Mouse (Mus musculus): ENCODE measurements at regions not wholly inside any gene's neighbourhood (a gene's known extent, or its start where the extent isn't known, plus 50 kb on each side); places are given as distances from the start of the nearest gene placed in this dataset.

- DNase-seq (ENCODE audit: low spot score in 2 of 2): no peak
Observed at GRCm38 (mm10) chr6:43775525-43775924, 109.4 kb upstream of the Tpk1 start.

DNA sequence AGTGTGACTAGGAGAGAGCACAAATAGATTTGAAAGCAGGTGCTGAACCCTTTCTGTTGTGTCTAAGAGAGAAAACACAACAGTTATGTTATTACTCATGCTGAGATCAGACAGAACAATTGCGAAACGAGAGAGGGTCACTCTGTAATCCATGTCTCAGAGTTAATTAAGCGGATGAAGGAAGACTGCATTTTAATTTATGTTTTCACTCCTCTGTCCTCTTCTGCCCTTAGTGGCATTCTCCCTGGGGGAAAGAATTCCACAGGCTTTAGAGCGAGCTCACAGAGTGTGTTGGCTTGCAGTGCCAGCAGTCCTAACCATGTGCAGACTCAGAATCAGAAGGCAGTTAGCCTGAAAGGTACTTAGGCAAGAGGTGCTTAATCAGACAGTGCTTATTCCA is 108.4 kb upstream of the Tpk1 start:
- intact Hi-C loops (cut with DNase I): no loop called here

More at GRCm38 (mm10) chr6:43775525-43775924, 109.4 kb upstream of the Tpk1 start:
- intact Hi-C loops (cut with DNase I): no loop called here

DNA sequence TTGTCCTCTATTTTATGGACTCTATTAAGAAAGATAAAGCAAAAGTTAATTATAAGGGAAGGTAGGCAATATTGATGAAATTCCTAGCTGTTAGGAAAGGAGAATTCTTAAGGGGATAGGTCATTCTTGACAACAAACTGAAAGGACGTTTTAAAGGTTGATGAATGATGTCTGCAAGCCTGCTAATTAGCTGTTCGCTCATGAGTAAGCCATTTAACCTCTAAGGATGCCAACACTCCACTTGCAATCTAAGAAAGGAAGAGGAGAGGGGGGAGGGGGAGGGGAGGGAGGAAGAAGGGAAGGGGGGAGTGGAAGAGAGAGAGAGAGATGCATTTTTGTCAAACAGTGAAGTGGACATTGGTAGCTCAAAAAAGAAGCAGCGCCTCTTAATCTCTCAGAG is 107.5 kb upstream of the Tpk1 start:
- intact Hi-C loops (cut with DNase I): no loop called here
- DNase-seq (ENCODE audit: low spot score in 2 of 2): no peak

More for the DNA sequence above, 108.4 kb upstream of the Tpk1 start:
- DNase-seq (ENCODE audit: low spot score in 2 of 2): peak in 1 of 2 experiments; percentile 2

DNA sequence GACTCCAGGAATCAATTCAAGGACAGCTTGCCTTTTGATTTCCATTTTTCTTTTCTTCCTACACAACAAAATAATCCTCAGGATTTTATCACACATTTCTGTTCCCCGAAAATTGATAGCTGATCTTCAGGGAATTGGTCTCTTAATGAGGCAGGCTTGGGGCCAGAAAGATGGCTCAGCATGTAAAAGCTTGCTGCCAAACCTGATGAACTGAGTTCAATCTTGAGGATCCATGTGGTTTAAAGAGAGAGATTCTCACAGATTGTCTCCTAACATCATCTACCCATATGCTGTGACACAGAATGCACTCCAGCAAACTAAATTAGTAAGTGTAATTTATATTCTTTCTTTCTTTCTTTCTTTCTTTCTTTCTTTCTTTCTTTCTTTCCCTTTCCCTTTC is 99.9 kb upstream of the Tpk1 start:
- DNase-seq (ENCODE audit: low spot score in 2 of 2): no peak
- intact Hi-C loops (cut with DNase I): no loop called here
